Mouse (Mus musculus) adrenal gland, adult 2 months (tissue): Measurements from ENCODE around the gene Mif4gd. TPM values are rescaled to one million over a fixed set of nuclear protein-coding genes. Genes with fewer than 3 reads are reported as not detected.

ENCODE experiments used
- DNase-seq: peaks from one replicate; pipeline ENCODE4 v3.0.0; 2021
- polyA plus RNA-seq: library from polyadenylated mRNA; depleted of rRNA; stranded (reverse); fragments of >200 nt; gene quantifications from 2 replicates; pipeline ENCODE4 v1.2.3, GENCODE M21; 2012; rRNA removed
- total RNA-seq, 2 experiments: library from RNA; stranded (reverse); gene quantifications; 2 replicates each; pipeline ENCODE4 v1.2.3; 2021

Mif4gd gene
- total and polyA plus RNA-seq, 3 experiments: 92.5 to 243 (median 170) TPM

DNA sequence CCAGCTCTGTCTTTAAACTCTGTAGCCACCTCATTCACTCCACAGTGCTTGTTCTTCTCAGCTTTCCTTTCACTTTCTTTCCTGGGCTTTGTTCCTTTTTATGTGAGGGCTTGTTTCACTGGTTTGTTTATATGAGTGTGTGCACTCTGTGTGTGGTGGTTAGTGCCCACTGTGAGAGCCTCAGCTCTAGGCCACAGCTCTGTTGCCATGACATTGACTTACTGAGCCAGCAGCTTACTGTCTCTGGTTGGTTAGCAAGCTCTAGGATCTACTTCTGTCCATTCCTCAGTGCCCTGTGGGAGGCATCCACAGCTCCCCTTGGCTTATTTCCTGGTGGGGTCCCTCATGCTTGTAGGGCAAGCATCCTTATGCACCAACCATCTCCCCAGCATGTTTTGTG, 33.7 kb downstream of the Mif4gd start:
- no peak for DNase-seq

GRCm38 (mm10) chr11:115564961-115565360, 47.8 kb downstream of the Mif4gd start:
- no peak for DNase-seq

DNA sequence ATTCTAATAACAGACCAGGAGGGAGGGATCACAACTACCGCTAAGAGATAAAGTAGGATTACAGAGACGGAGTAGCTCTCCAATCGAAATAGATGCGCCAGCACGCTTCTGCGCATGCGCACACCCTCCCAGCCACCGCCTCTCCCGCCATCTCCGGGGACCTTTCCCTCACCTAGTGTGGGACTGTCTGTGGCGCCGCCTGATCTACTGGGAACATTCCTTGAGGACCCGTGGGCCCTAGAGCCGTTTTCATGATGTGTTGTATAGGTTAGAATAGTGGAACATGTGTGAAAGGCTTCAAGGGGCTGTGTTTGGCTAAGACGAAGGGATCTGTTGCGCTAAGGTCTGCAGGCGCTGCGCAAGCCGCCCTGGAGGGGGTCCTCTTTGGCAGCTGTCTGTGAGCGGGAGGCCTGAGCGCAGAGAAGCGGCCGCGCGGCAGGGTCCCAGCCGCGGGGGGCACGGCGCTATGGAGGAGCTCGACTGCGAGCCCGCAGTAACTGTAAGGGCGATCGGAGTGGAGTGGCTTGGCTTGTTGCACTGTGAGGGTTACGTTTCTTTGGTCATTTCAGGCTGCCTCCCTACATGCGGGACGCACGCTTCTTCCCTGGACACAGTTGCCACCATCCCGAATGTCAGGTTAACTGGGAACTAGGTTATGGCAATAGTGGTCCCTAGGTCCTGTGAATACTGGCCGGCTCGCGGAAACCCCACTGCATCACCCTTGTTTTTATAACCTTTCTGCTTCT, 48.5 kb downstream of the Mif4gd start, which contains the start of gene Nup85:
Gene Nup85 (plus strand): TSS at position 371 of the 746 bp plus-strand sequence.
- DNase-seq: peak; percentile 96

DNA sequence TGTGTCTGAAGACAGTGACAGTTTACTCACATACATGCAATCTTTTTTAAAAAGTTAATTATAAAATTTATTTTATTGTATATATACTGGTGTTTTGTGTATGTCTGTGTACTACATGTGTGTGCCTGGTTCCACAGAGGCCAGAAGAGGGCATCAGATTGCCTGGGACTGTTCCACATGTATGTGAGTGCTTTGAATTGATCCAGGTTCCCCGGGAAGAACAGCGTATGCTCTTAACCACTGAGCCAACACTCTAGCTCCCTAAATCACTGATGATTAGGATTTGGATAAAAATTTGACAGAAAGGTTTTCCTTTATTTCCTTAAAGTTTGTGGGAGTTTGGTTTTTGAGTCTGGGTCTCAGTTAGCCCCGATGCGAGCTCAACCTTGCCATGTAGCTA, 49.4 kb downstream of the Mif4gd start:
- no peak for DNase-seq

Other genes starting within 250 kb of the Mif4gd start
- gene Hid1, start 245.2 kb downstream of the Mif4gd start, total RNA-seq: 10 to 100 TPM; 23.8 to 25.0 TPM
- gene Hid1, start 245.2 kb downstream of the Mif4gd start, polyA plus RNA-seq: 27.1 and 27.3 TPM in 2 replicates
- 100 to 1,000 TPM in 1 of 2 experiments, 10 to 100 TPM in 1; 67.8 to 169 TPM for gene Cdr2l, start 231.1 kb downstream of the Mif4gd start, total RNA-seq
- gene Cdr2l, start 231.1 kb downstream of the Mif4gd start, polyA plus RNA-seq: 63.0 and 75.9 TPM in 2 replicates
- 100 to 1,000 TPM; 163 to 165 TPM for gene Mrpl58, start 209.2 kb downstream of the Mif4gd start, total RNA-seq
- 96.1 and 100 TPM in 2 replicates for gene Mrpl58, start 209.2 kb downstream of the Mif4gd start, polyA plus RNA-seq
- 100 to 1,000 TPM; 734 to 761 TPM for gene Atp5h, start 193.0 kb downstream of the Mif4gd start, total RNA-seq
- gene Atp5h, start 193.0 kb downstream of the Mif4gd start, polyA plus RNA-seq: 14.2 and 14.9 TPM in 2 replicates
- 10 to 100 TPM; 52.1 to 72.0 TPM for gene Kctd2, start 192.8 kb downstream of the Mif4gd start, total RNA-seq
- gene Kctd2, start 192.8 kb downstream of the Mif4gd start, polyA plus RNA-seq: 62.9 and 80.0 TPM in 2 replicates
- gene Trim80, start 172.4 kb downstream of the Mif4gd start, total RNA-seq: under 1 TPM; 0.14 to 0.52 TPM
- 0.55 and 0.59 TPM in 2 replicates for gene Trim80, start 172.4 kb downstream of the Mif4gd start, polyA plus RNA-seq
- gene Slc16a5, start 150.5 kb downstream of the Mif4gd start, total RNA-seq: under 1 TPM in 1 of 2 experiments, not detected in 1; 0.26 TPM
- 0.32 TPM in 1 of 2 replicates, not detected in the other for gene Slc16a5, start 150.5 kb downstream of the Mif4gd start, polyA plus RNA-seq
- gene Armc7, start 137.3 kb downstream of the Mif4gd start, total RNA-seq: 10 to 100 TPM in 1 of 2 experiments, 1 to 10 TPM in 1; 6.3 to 11.5 TPM
- gene Armc7, start 137.3 kb downstream of the Mif4gd start, polyA plus RNA-seq: 17.1 and 17.8 TPM in 2 replicates
- gene Nt5c, start 121.1 kb downstream of the Mif4gd start, total RNA-seq: 100 to 1,000 TPM; 124 to 154 TPM
- gene Nt5c, start 121.1 kb downstream of the Mif4gd start, polyA plus RNA-seq: 68.4 and 73.4 TPM in 2 replicates
- 100 to 1,000 TPM in 1 of 2 experiments, 10 to 100 TPM in 1; 71.8 to 109 TPM for gene Jpt1, start 98.6 kb downstream of the Mif4gd start, total RNA-seq
- gene Jpt1, start 98.6 kb downstream of the Mif4gd start, polyA plus RNA-seq: 100 and 102 TPM in 2 replicates
- 100 to 1,000 TPM; 241 to 251 TPM for gene Sumo2, start 76.7 kb downstream of the Mif4gd start, total RNA-seq
- 15.9 and 18.9 TPM in 2 replicates for gene Sumo2, start 76.7 kb downstream of the Mif4gd start, polyA plus RNA-seq
- gene Nup85, start 48.5 kb downstream of the Mif4gd start, total RNA-seq: 10 to 100 TPM; 32.5 to 46.0 TPM
- 24.7 and 28.9 TPM in 2 replicates for gene Nup85, start 48.5 kb downstream of the Mif4gd start, polyA plus RNA-seq
- 100 to 1,000 TPM in 1 of 2 experiments, 10 to 100 TPM in 1; 99.9 to 121 TPM for gene Mrps7, start 9.0 kb downstream of the Mif4gd start, total RNA-seq
- gene Mrps7, start 9.0 kb downstream of the Mif4gd start, polyA plus RNA-seq: 31.8 and 33.5 TPM in 2 replicates
- 10 to 100 TPM; 21.8 to 38.7 TPM for gene Gga3, start 8.9 kb downstream of the Mif4gd start, total RNA-seq
- gene Gga3, start 8.9 kb downstream of the Mif4gd start, polyA plus RNA-seq: 22.6 and 38.9 TPM in 2 replicates
- gene Slc25a19, start 15.3 kb upstream of the Mif4gd start, total RNA-seq: 100 to 1,000 TPM; 117 to 132 TPM
- 156 and 170 TPM in 2 replicates for gene Slc25a19, start 15.3 kb upstream of the Mif4gd start, polyA plus RNA-seq
- 100 to 1,000 TPM; 136 to 162 TPM for gene Grb2, start 95.6 kb upstream of the Mif4gd start, total RNA-seq
- gene Grb2, start 95.6 kb upstream of the Mif4gd start, polyA plus RNA-seq: 41.2 and 50.8 TPM in 2 replicates
- 10 to 100 TPM; 70.6 to 85.9 TPM for gene Tmem94, start 152.5 kb upstream of the Mif4gd start, total RNA-seq
- 158 and 165 TPM in 2 replicates for gene Tmem94, start 152.5 kb upstream of the Mif4gd start, polyA plus RNA-seq
- 10 to 100 TPM; 53.7 to 64.2 TPM for gene Caskin2, start 200.7 kb upstream of the Mif4gd start, total RNA-seq
- gene Caskin2, start 200.7 kb upstream of the Mif4gd start, polyA plus RNA-seq: 110 and 114 TPM in 2 replicates
- 10 to 100 TPM; 15.8 to 20.7 TPM for gene Tsen54, start 201.8 kb upstream of the Mif4gd start, total RNA-seq
- 43.9 and 61.6 TPM in 2 replicates for gene Tsen54, start 201.8 kb upstream of the Mif4gd start, polyA plus RNA-seq
- gene Llgl2, start 211.1 kb upstream of the Mif4gd start, total RNA-seq: 10 to 100 TPM in 1 of 2 experiments, 1 to 10 TPM in 1; 7.6 to 13.1 TPM
- gene Llgl2, start 211.1 kb upstream of the Mif4gd start, polyA plus RNA-seq: 24.4 and 29.5 TPM in 2 replicates
- gene Myo15b, start 245.4 kb upstream of the Mif4gd start, total RNA-seq: under 1 TPM in 1 of 2 experiments, not detected in 1; 0.35 TPM
- gene Myo15b, start 245.4 kb upstream of the Mif4gd start, polyA plus RNA-seq: 0.13 and 0.47 TPM in 2 replicates